Mouse (Mus musculus) neural tube, postnatal 0 days (tissue): ENCODE results near the gene Vmn1r23. TPM values are rescaled to one million over a fixed set of nuclear protein-coding genes. Genes with fewer than 3 reads are reported as not detected.

Experiments
- polyA plus RNA-seq: library from polyadenylated mRNA; unstranded; fragments of >200 nt; fragmentation: Nextera tagmentation; extraction: Ambion mirVana; gene quantifications from 2 replicates; pipeline ENCODE4 v1.2.1, GENCODE M21; 2015

Gene Vmn1r23
- polyA plus RNA-seq: not detected in 2 replicates

DNA sequence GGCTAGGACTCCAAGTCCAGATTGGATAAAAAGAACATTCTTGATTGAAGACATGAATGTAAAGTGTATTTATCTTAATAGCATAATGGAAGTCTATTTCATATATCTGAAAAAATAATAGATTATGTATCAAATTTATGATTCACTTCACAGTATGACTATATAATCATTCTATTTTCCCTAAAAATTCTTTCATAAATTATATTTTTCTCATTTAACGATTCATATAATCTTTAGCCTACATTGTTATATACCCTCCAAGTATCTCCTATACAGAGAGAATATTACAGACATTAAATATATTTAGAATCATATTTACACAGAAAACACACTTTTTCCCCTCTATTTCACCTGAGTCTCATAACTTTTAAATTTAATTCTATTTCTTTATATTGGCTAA, at the start of gene Vmn1r23:
TSS of gene Vmn1r23 (minus strand) at position 101 of the 400 bp plus-strand sequence.

DNA sequence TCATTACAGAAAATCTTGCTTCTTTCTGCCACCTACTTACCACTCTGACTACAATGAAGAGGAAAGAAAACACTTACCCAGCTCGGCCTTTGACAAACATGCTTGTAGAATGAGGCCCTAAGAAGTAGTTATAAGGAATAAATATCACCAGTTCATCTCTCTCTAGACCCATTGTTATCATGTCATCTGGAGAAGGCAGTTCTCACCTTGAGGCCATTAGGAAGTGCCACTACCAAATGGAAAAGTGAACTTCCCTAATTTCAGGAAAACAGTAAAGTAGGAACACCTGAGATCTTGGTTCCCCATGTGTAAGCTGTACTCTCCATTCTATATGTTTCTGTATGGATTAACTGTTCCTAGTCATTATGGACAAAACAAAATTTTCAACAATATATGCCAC, 34.8 kb upstream of the Vmn1r23 start, which contains the start of gene Vmn1r24:
TSS of gene Vmn1r24 (minus strand) at position 101 of the 400 bp plus-strand sequence.

DNA sequence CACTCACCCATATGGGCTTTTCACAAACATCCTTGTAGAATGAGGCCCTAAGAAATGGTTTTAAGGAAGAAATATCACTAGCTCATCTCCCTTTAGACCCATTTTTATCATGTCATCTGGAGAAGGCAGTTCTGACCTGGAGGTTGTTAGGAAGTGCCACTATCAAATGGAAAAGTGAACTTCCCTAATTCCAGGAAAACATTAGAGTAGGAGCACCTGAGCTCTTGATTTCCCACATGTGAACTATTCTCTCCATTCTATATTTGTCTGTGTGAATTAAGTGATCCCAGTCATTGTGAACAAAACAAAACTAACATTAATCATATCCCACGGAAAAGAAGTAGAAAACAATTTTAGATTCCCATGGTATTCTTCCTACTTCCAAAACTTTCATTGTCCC, 18.7 kb downstream of the Vmn1r23 start, which contains the start of gene Vmn1r22:
TSS of gene Vmn1r22 (minus strand) at position 101 of the 400 bp plus-strand sequence.

Other genes with a start within 250 kb of the Vmn1r23 start
- 18.3 and 19.0 TPM in 2 replicates for gene Pyurf, start 234.8 kb downstream of the Vmn1r23 start, polyA plus RNA-seq
- gene Lancl2, start 224.3 kb downstream of the Vmn1r23 start, polyA plus RNA-seq: 65.1 and 66.1 TPM in 2 replicates
- gene Vopp1, start 101.7 kb downstream of the Vmn1r23 start, polyA plus RNA-seq: 87.9 and 106 TPM in 2 replicates
- gene Vmn1r21, start 76.5 kb downstream of the Vmn1r23 start, polyA plus RNA-seq: 0.09 TPM in 1 of 2 replicates, not detected in the other
- not detected in 2 replicates for gene Vmn1r22, start 18.8 kb downstream of the Vmn1r23 start, polyA plus RNA-seq
- not detected in 2 replicates for gene Vmn1r24, start 34.7 kb upstream of the Vmn1r23 start, polyA plus RNA-seq
- not detected in 2 replicates for gene Vmn1r25, start 54.0 kb upstream of the Vmn1r23 start, polyA plus RNA-seq
- gene Vmn1r26, start 88.3 kb upstream of the Vmn1r23 start, polyA plus RNA-seq: not detected in 2 replicates